Mouse (Mus musculus) layer of hippocampus, adult 8-10 months (tissue): ENCODE results near the gene Gm48552. TPM values are rescaled to one million over a fixed set of nuclear protein-coding genes. Genes with fewer than 3 reads are reported as not detected.

ENCODE experiments used
- DNase-seq, 2 experiments: peaks; one replicate each; pipeline ENCODE4 v3.0.0; 2022; ENCODE audit warnings: low spot score in 2 of 2
- total RNA-seq, 4 experiments: library from RNA; stranded (reverse); gene quantifications; 2 replicates each; pipeline ENCODE4 v1.2.4; 2022

The Gm48552 gene
- total RNA-seq, 4 experiments from 2014 or later = 2.9 to 9.7 (median 4.2) TPM

DNA sequence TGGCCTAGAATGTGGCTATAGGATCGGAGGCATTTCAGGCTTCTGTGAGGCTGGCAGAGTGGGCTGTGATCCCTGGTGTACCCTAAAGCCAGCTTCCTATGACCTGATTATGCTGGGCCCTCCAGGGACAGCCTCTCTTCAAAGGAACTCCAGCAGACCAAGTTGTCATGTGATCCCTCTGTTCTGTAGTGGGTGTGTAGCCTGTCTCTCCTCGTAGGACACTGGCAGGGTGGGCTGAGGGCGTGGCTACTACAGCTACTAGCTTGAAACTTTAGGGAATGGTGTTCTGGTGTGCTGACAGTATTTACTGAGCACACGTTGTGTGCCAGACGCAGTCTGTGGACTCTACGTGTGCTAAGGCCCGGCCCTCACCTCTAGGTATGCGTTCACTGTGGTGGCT, 28.1 kb upstream of the Gm48552 start:
- no peak for DNase-seq

DNA sequence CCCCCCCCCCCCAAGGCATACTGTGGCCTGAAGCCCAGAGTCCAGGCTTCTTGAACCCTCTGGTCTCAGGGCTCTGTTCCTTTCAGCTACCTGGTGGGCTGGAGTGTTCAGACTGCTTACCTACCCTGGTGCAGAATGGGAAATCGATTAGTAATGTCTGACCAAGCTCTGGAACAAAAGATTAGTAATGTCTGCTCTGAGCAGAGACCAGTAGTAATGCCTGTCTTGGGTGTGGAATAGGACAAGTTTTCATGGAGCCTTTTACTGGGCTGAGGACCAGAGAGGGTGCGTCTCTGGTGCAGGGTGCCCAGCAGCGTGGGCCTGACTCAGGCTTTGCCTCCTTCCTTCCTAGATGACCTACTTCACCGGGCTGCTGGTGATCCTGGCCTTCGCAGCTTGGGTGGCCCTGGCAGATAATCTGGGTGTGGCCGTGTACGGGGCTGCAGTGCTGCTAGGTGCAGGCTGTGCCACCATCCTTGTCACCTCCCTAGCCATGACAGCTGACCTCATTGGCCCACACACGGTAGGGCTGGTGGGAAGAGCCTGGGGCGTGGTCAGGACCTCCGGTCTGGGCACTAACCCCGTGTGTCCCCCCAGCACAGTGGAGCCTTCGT, 26.4 kb upstream of the Gm48552 start:
- no peak for DNase-seq

DNA sequence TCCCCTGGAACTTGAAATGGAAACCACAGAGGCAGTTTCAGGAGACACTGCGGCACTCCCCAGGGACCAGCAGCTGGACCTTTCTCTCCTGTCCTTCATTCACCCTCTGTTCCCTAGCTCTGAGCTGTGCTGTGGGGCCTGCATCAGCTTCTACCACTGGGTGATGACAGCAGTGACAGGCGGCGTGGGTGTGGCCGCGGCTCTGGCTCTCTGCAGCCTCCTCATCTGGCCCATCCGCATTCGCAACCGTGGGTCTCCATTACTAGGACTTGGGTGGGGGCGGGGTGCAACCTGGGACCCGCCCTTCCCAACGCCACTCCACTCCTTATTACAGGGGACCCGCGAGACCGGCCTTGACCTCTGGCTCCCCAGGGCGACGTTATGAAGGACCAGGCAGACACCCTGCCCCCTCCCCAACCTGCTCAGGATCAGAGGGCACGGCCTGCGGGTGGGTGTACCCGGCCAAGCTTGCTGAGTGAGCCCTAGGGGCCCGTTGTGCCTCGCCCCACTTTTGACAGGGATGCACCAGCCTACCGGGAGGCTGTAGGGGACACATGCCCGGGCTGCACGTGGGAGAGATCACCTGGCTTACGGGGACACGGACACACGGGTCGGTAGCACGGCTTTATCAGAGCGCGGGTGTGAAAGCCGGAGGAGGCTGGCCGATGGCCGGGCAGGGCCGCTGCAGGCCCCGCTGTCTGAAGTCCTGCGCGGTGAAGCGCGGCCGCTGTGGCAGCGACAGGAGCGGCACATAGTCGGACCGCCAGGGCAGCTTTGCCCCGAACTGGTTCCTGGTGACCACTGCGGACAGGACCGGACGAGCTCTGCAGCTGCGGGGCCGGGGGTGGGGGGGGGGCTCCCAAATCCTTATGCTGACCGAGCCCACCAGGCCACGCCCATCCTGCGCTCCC, 25.1 kb upstream of the Gm48552 start:
- DNase-seq = no peak

DNA sequence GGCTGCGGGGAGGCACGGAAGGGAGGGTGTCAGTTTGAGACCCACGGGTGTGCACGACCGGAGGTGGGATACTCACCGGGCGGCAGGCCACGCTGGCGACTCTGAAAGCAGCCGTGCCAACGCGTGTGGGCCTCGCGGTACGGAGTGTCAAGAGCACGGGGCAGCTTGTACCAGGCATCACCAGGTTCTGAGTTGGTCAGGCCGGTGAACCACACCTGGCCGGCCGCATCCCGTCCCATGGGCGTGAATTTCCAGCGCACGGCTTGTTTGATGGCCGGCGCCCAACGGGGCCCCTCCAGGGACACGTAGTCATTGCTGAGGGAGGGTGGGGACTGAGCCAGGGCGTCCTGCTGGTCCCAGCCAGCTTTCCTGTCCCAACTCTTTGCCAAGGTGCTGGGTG, 24.1 kb upstream of the Gm48552 start:
- DNase-seq = no peak

DNA sequence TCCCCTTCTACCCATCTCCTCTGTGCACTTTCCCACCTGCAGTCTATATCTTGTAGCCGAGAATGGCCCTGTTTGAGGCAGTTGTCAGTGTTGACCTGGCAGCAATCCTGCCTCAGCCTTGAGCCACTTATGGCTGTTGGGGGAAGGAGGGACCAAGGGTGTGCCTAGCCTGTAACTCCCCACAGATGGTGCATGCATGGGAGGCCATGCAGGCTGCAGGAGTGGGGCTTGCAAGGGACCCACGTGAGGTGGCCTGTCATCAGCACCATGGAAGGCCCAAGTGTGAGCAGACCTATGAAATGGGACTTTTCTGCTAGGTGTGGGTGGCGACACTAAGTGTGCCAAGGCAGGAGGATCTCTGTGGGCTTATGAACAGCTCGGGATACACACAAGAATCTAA, 23.7 kb upstream of the Gm48552 start:
- no peak for DNase-seq

DNA sequence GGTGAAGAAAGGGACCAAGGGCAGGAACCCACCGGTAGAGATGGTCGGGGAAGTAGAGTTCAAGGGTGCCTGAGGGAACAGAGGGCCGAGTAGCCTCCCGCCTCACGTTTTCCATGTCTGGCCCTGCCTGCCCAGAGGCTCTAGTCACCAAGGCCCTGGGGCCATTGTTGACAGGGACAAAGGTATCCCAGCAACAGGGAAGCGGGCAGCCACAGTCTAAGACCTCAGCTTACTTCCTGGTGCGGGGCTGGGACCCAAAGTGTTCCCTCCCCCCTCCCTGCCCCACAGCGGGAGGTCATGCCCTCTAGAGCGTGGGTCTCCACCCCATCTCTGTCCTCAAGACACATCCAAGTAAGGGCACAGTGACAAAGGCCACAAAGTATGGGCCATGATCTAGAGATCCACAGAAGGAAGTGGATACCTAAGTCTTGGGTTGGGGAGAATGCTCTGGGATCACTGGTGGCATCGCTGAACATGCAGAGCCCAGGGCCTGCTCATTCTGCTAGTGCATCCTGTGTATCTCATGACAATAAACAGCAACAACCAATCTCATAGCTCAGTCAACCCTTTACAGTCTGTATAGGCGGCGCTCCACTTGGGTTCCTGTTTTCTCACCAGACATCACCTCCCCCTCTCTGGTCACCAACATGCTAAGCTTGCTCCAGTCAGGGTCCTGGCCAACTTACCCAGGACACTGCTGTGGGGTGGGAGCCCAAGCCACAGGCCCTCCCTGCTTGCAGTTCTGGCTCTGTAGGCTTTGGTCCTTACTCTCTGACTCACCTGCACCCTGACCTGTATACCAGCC, 22.9 kb upstream of the Gm48552 start, which contains the start of gene 4930404N11Rik:
TSS of gene 4930404N11Rik (minus strand) at position 145 of the 805 bp plus-strand sequence.
- no peak for DNase-seq

DNA sequence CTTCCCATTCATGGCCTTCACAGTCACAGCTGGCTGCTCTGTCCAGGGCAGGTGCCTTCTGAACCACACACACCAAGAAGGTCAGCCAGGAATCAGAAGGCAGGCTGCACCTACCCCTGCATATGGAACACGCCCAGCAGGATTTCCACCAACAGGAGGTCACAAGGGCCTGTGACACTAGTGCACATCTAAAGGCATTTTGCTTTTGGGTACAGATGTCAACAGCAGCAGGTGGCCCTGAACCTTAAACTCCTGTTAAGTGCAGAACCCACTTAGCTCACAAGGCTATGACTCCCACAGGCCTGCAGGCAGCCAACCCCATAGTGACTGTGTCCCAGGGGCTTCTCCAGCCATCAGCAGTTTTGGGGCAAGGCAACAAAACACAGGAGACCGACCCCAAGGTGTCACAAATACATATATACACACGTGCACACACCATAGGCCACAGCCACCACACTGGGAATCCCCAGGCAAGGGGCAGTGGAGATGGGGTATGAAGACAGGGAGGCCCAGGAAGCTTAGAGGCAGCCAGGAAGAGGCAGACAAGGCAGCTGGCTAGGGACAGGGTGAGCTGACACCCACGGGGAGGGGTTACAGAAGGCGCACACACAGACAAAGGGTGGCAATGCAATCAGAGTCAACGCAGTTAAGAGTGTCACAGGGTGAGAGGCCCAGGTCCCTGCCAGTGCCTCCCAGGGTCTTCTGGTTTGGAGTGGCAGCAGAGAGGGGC, 22.2 kb upstream of the Gm48552 start:
- DNase-seq = no peak

DNA sequence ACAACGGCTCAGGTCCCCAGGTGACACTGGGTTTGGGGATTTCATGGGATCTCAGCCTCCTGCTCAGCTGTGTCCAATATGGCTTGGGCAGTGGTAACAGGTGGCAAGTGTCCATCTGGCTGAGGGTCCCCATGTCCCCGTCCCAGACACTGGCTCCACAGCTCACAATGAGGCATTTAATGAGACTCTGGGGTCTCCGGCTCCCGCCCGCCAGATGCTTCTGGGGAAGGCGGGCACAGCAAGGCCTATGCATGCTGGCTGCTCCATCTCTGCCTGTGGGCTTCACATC, 21.7 kb upstream of the Gm48552 start:
- DNase-seq = no peak

DNA sequence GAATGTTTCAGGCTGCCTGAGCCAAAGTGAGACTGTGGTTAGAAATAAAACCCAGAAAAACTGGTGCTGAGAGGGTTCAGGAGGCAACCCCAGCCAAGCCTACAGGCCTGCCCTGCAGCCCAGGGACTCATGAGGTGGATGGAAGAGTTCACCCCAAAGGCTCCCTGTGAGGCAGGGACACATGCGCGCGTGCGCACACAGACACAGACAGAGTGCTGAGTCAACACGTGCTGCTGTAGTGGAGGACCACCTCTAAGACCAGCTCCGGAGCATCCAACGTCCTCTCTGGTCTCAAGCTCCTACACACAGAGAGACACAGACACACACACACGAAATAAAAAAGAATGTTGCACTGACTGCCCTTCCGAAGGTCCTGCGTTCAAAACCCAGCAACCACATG, 13.5 kb upstream of the Gm48552 start:
- no peak for DNase-seq

DNA sequence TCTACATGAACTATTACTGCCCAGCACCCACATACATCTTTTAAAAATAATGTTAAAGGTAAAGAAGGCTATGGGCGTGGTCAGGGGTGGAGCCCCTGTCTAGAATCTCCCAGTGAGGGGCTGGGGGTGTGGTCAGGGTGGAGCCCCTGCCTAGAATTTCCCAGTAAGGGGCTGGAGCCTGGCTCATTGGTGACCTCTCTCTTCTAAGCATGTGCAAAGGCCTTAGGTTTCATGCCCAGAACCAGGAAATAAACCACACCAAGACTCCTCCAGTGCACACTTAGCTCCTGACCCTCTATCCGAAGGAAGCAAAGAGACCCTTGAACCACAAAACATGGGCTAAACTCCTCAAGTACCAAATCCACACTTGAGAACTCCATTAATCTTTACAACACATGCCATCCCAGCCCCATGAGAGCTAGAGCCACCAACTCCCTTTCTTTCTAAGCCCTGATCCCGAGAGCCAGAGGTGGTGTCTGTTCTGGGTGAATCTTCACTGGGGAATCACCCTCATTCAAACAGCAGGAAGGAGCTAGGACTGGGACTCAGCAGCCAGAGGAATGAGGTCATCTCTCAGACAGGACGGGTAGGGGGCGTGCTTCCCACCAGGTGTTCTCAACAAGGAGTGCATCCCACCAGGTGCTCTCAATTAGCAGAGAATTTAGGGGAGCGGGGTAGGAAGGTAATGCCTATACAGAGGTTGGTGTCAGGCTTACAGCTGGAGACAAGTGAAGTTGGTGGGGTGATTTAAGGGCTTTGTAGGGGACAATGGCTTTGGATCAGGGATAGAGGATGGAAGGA, 12.0 kb upstream of the Gm48552 start:
- no peak for DNase-seq

DNA sequence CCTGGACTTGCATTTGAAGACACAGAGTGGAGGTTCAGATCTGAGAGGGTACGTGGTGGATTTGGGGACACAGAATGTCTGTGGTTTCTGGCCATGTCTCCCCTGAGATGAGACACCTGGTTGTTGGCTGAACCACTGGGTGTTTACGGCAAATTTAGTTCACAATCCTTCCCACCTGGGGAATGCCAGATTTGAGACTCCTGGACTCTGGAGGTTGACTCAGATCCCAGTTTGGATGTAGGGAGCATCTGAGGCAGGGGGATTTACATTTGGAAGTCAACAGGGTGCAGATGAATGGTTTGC, 11.5 kb upstream of the Gm48552 start:
- DNase-seq = no peak

DNA sequence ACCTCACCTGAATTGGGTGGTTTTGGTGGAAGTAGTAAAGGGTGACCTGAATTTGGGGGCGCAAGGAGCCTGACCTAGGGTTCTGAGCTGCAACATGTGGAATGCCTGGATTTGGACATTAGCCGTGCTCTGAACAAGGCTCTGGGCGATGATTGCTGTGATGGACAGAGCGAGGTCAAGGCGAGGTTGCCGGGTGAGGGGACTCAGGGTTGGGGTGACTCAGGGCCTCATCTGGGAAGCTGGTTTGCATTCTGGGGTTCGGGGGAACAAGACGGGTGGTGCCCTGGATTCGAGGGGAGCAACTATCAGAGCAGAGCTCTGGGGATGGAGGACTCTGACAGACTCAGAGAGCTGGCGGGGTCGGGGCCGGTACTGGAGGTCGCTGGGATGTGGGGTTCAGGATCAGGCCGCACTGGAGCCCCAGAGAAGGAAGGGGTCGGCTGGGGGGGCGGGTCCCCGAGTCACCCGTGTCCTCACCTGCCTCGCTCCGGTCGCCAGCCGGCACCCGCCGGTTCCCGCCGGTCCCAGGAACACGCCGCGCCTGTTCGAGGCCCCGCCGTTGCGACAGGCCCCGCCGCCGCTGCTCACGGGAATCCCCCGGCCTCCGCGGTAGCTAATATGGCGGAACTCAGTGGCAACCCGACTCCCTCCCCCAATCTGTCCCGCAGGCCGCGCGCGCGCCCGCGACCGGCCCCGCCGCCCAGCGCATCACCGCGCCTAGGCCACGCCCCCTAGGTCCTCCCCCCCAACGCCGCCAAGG, 10.8 kb upstream of the Gm48552 start, which contains the start of gene Fzr1:
TSS of gene Fzr1 (minus strand) at position 724 of the 760 bp plus-strand sequence.
- DNase-seq = no peak

DNA sequence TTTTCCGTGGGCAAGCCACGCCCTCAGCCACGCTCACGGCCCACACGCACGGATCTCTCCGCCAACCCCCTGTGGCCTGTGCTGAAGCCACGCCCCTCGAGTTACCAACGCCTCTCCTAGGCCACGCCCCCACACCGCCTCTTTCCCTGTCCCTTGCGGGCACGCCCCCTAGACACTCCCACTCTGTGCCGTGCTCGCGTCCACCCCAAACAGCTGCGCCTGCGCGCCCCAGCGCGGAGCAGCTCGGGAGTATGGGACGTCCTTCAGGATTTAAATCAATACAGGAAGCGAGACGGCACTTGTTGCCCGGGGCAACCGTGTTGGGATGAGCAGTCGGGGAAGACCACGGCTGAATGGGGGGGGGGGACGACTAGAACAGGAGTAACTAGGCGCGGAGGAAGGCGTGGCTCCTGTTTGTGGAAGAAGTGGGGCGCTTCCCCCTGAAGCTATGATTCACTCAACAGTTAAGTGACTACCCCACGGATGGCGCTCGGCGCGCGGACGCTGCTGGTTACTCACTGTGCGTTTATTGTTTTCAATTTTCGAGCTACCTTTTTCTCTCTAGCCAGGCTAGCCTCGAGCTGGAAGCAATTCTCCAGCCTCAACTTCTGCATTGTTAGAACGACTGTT, 10.1 kb upstream of the Gm48552 start:
- peak; percentile 100 for DNase-seq

DNA sequence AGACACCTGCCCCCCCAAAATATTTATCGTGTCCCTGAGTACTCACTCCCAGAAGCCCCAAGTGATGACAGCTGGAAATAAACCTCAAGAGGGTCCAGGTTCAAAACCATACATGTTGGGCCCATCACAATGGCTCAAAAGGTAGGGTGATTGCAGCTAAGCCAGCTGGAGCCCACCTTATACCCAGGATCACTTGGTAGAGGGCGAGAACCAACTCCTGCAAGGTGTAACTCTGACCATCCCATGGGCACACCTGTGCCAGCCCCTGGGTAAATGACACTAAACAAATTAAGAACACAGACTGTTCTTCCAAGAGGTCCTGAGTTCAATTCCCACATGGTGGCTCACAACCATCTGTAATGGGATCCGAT, 9.6 kb upstream of the Gm48552 start:
- DNase-seq = no peak

DNA sequence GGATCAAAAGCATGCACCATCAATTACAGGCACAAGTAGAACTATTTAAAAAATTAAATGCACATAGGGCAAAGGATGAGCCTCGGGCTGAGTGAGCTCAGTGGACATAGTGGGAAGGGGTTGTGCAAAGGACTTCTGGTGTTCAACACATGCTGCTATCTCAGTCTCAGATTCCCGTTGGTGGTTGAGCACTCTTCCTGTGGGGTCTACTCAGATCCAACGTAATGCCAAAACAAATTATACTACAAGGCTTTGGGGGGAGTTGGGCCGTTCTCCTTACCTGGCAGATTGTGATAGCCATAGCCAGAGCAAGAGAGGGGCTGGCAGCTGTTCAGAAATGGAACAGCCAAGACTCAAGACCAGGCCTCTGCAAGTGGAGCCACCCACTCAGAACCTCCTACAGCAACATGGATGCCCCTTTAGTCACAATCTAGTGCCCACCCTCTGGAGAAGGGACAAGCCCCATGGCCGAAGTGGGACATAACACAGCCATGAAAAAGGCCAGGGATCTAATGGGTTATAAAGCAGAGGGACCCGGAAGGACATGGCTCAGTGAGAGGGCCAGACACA, 8.9 kb upstream of the Gm48552 start:
- no peak for DNase-seq

DNA sequence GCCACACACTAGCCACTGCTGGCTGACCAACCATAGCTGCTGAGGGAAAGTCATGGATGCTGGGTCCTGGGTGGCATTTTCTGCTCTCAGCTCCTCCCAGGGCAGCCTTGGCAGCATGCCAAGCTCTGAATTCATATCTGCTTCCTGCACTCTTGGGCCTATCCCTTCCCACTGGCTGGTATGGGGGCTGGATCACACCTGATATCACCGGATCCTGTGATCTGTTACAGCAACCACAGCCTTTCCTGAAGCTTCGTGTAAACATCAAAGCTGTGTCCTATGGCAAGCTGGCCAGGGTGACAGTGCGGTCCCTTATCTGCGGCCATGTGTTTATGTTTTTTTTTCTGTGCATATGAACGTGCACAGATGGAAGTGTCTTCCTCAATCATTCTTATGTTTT, 6.8 kb upstream of the Gm48552 start:
- no peak for DNase-seq

DNA sequence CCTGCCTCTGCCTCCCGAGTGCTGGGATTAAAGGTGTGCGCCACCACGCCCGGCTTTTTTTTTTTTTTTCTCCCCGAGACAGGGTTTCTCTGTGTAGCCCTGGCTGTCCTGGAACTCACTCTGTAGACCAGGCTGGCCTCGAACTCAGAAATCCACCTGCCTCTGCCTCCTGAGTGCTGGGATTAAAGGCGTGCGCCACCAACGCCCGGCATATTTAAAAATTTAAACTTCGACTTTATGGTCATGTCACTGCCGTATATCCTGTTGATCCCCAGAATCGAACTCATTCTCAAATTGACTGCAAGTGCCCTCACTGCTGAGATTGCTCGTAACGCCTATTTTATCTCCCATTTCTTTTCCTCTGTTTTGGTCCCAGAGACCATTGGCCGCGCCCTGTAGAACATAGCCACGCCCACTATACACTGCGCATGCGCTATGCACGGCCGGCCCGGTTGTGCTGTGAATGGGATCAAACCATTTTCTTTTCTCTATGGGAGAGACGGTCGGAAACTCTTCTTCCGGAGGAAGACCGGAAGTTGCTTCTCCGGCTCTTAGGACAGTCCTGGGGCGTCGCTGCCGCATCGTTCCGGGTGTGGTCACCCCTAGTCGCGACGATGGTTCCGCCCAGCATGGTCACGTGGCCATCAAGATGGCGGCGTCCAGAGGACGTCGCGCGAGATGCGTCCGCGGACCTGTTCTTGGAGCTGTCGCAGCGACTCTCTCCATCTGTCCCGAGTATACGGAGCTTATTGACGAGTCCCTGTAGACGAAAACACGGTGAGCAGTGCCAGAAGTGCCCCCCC, 4.8 kb upstream of the Gm48552 start, which contains the start of the genes Dohh and Gm48551:
TSS of gene Dohh (plus strand) at position 627 of the 803 bp plus-strand sequence.
TSS of gene Gm48551 (plus strand) at position 665 of the 803 bp plus-strand sequence.
- peak; percentile 98 to 99 for DNase-seq

DNA sequence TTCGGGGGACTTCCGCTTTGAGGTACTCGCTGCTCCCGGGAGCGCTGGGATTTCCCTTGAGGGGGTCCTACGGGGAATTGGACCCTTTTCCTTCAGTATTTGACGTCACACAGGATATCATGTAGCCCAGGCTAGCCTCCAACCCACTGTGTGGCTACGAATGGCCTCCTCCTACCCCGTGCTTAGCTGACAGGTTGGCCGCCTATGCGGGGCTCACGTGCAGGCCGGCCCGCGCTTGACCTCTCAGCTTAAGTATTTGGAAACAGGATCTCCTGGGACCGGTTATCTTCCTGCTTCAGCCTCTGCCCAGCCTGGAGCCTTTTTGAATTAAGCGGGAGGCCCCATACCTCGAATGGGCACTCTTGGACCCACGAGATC, 4.2 kb upstream of the Gm48552 start:
- no peak for DNase-seq
